Mouse (Mus musculus) neutrophil, adult 5-6 weeks (primary cell): Measurements from ENCODE around the gene Arfgap2. TPM values are rescaled to one million over a fixed set of nuclear protein-coding genes. Genes with fewer than 3 reads are reported as not detected.
"Not testable (repeated sequence)": the region's sequence is repeated elsewhere in the genome, so short reads cannot be mapped to it uniquely, and the experiment has no call there.

ENCODE experiments used
- ATAC-seq: fragments of 151-379, 151-347 bp; 2 replicates; pipeline ENCODE4 v1.8.0; 2017; ENCODE audit warnings: mild to moderate bottlenecking, moderate TSS enrichment; ENCODE audit not compliant: insufficient number of reproducible peaks, poor library complexity, low FRiP score, severe bottlenecking; ENCODE audit errors: extremely low read depth
- total RNA-seq: library from RNA; stranded (forward); fragments of 200-1000 nt; gene quantifications from 2 replicates; pipeline ENCODE4 v1.2.3, GENCODE M21; 2017

The Arfgap2 gene
- total RNA-seq, result 46.5 and 48.3 TPM in 2 replicates

GRCm38 (mm10) chr2:91264711-91265681 is at the start of gene Arfgap2:
Gene Arfgap2 (plus strand): TSS chr2:91264974.
- ATAC-seq, result peak; percentile 94

GRCm38 (mm10) chr2:91217032-91217431 is 47.7 kb upstream of the Arfgap2 start:
- ATAC-seq, result no peak

- ATAC-seq, result no peak
These were observed 44.3 kb upstream of the Arfgap2 start for GRCm38 (mm10) chr2:91220501-91220900.

- ATAC-seq, result no peak
These were observed 41.2 kb upstream of the Arfgap2 start for GRCm38 (mm10) chr2:91223614-91224013.

- no peak for ATAC-seq
These were observed 35.0 kb upstream of the Arfgap2 start for GRCm38 (mm10) chr2:91229735-91230134.

DNA sequence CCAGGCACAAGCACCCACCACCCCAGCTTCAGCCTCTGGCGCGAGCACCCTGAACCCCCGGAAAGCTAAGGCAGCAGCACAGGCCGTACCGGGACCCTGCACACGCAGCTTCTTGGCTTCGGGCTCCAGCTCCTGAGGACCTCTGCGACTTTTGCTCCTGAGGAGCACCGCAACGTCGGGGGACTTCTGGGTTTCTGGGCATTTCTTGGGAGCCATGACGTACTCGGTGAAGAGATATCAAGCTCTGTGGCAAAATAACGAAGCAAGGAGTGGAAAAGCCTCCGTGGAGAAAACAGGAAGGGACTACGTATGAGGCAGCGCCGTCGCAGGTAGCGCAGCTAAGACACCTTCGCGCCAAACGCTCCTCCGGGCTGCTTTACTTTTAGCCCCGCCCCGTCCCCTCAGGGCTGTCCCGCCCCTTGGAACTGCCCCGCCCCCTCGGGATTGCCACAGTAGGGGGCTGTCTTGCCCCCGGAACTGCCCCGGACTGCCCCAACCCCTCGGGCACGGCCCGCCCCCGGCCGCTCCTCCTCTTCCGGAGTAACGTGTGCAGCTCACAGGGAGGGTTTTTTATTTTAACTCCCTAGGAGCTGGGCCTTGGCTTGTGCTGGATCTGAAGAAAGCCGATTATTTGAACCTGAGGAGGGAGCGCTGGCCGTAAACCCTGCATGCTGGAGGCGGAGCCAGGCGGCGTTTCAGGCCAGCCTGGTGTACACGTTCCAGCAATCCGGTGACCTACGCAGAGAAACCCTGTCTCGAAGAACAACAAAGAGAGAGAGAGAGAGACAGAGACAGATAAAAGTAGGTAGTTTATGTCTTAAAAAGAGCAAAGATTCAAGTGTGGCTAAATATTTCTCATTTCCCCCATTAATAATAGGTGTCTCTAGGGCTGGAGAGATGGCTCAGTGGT is 27.9 kb upstream of the Arfgap2 start, which contains the start of gene Ddb2:
Gene Ddb2, minus strand, starts transcription at position 382 of the 910 bp plus-strand sequence.
- ATAC-seq, result peak; percentile 95

- not testable (repeated sequence) for ATAC-seq
These were observed 27.2 kb upstream of the Arfgap2 start for GRCm38 (mm10) chr2:91237511-91238080.

GRCm38 (mm10) chr2:91242547-91242946 is 22.2 kb upstream of the Arfgap2 start:
- ATAC-seq, result no peak

DNA sequence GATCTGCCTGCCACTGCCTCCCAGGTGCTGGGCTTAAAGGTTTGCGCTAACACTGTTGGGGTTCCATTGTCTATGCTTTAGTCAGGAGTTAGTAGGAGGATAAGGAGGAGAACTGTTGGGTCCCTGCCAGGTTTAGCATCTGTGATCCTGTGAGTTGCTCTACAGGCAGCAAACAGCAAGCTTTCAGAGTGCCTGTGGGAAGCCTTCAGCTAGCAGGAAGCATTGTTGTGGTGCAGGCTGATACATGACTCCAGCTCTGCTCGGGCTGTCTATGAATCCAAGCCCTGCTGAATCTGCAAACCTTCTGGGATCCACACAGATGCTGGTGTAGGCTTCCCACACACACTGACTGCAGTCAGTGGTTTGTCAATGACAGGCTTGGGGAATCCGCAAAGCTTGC is 21.4 kb upstream of the Arfgap2 start:
- ATAC-seq, result no peak

- ATAC-seq, result no peak
These were observed 20.1 kb upstream of the Arfgap2 start for GRCm38 (mm10) chr2:91244557-91245228.

DNA sequence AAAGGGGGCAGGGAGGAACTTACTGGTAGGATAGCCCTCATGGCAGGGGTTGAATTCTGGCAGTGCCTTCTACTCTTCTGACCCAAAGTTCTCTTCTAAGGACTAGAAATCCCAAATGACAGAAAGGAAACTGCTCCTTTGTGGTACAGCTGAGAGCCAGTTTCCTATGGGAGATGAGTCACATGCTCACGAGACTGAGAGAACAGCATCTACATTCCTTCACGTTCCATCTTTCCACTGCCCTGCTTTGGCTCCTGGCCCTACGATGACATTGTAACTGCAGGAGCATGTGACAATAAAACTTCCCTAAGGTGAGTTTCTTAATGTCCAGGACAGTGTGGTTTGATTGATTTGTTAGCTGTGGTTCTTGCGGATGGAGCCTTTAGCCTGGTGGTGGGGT is 16.4 kb upstream of the Arfgap2 start:
- no peak for ATAC-seq

DNA sequence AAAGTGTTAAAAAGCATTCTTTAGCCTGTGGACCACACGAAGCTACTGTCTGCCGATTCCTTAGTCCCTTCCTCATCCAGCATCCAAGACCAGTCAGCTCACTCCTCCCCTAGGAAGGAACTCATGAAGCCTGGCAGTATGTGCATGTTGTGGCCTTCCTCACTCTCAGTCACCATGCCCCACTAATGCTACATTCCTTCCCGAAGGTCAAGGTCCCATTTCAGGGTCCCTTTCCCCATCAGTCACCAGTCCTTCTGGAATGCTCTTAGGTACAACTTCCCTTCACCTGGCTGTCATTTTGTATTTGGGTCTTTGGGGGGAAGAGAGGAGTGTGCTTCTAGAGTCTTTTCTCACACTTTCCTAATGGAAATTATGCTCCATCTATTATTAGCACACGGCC is 12.8 kb upstream of the Arfgap2 start:
- ATAC-seq, result no peak

DNA sequence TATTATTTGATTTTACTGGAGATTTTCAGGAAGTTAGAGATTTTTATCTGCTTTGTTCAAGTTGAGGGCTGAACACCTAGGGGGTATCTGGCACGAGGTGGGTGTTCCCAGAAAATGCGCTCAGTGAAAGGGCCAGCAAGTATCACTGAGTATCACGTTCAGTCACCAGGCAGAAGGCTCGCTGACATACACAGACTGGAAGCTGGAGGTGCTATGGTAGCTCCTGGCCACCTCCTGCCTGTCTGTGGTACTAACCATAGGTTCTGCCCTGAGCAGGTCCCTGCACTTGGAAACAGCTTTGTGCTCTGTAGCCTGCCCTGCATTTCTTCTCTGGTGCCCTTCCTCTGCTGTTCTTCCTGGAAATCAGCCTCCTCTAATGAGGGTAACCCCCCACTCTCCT is 12.3 kb upstream of the Arfgap2 start:
- ATAC-seq, result no peak

DNA sequence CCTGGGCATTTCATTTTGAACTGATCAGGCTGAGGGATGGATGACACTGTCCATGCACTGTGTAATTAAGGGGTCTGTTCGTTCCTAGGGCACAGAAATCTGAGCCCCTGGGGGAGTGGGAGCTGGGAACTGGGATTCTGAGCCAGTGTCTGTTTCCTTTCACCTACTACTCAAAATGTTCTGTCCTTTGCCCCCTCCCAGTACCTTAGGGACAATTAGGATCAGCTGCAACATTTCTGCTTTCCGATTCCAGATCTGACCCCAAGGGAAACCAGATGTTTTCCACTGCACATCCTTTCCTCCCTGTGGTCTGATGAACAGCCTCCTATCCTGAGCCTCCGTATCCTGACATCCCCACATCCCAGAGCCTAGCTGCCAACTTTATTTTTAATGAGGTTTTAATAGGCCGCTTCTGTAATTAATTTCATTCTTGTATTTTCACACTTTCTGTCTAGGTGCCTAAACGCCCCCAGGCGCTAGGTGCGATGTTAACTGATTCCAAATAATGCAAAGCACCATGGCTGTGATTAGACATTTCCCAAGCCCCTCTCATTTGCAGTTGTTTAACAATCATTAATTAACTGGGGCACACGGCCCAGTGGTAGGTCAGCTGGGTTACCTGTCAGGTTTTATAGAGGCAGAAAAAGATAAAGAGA is 9.9 kb upstream of the Arfgap2 start:
- no peak for ATAC-seq

- ATAC-seq, result no peak
These were observed 9.1 kb upstream of the Arfgap2 start, which contains the start of gene Pacsin3 for GRCm38 (mm10) chr2:91255661-91256150. Gene Pacsin3 (plus strand): TSS chr2:91255954.

DNA sequence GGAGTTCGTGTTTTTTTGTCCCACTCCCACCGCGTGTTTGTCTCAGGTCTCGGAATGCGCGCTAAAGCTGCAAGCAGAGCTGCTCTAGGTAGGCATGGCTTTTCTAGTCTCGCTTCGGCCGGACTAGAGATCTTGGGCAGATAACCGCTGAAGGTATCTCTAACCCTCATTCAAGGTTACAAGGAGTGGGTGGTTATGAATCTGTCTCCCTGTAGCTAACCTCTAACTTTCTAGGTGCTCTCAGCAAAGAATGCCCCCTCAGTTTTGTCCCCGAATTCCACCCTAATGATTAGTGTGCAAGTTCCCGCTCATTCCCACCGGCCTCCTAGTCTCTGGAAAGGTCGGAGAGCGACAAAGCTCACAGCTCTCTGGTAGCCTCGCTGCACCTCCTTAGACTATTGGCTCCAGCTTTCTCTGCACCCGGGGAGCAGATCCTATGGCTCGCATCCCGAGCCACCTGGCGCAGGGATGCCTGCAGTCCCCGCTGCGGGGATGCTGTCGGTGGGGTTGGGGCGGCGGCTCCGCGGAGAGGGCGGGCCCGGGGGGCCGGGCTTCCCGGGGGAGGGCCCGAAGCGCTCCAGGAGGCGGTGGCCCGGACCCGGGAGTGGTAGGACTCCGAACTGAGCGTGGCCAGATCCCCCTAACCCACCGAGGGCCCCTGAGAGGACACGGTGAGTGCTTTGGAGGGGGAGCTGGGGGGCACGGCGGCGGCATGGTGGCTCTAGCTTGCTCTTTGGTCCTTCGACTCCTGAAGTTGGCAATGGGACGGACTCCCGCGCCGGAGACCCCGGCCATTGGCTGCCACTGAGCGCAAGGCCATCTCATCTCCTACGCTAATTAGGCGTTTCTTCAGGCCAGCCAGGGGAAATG is 8.3 kb upstream of the Arfgap2 start:
- peak; percentile 1; the same call in 1 of the 2 replicates for ATAC-seq
